Mouse (Mus musculus) MEL-GATA-1-ER (cell line): ENCODE data around the gene Adgre1.

ENCODE experiments used
- DNase-seq: peaks from one replicate; pipeline ENCODE4 v3.0.0-alpha.2; 2012; ENCODE audit warnings: low read depth; ENCODE audit errors: extremely low read depth

The Adgre1 gene

GRCm38 (mm10) chr17:57358441-57358840 lies at the start of gene Adgre1:
Adgre1 (plus strand) TSS chr17:57358691.
- no peak for DNase-seq

GRCm38 (mm10) chr17:57311801-57312200 lies 46.7 kb upstream of the Adgre1 start:
- DNase-seq = no peak

GRCm38 (mm10) chr17:57327615-57328014 lies 30.9 kb upstream of the Adgre1 start:
- DNase-seq = no peak

- no peak for DNase-seq
These were observed 29.5 kb upstream of the Adgre1 start for GRCm38 (mm10) chr17:57328944-57329343.

- no peak for DNase-seq
These were observed 27.5 kb upstream of the Adgre1 start for GRCm38 (mm10) chr17:57330993-57331392.

- no peak for DNase-seq
These were observed 26.2 kb upstream of the Adgre1 start for GRCm38 (mm10) chr17:57332241-57332640.

GRCm38 (mm10) chr17:57334001-57334760 lies 24.3 kb upstream of the Adgre1 start:
- no peak for DNase-seq

- DNase-seq = peak; percentile 60
These were observed 23.7 kb upstream of the Adgre1 start for GRCm38 (mm10) chr17:57334761-57335150.

- peak; percentile 59 for DNase-seq
These were observed 23.3 kb upstream of the Adgre1 start for GRCm38 (mm10) chr17:57335194-57335593.

GRCm38 (mm10) chr17:57335673-57336303 lies 22.7 kb upstream of the Adgre1 start:
- peak; percentile 81 for DNase-seq

GRCm38 (mm10) chr17:57337996-57338395 lies 20.5 kb upstream of the Adgre1 start:
- no peak for DNase-seq

GRCm38 (mm10) chr17:57339298-57339697 lies 19.2 kb upstream of the Adgre1 start:
- DNase-seq = no peak

GRCm38 (mm10) chr17:57341568-57341967 lies 16.9 kb upstream of the Adgre1 start:
- no peak for DNase-seq

GRCm38 (mm10) chr17:57344029-57344707 lies 14.3 kb upstream of the Adgre1 start:
- peak; percentile 63 for DNase-seq

- DNase-seq = peak; percentile 79
These were observed 11.5 kb upstream of the Adgre1 start for GRCm38 (mm10) chr17:57347017-57347416.

- no peak for DNase-seq
These were observed 10.7 kb upstream of the Adgre1 start for GRCm38 (mm10) chr17:57347781-57348180.

GRCm38 (mm10) chr17:57349067-57349466 lies 9.4 kb upstream of the Adgre1 start:
- DNase-seq = no peak

GRCm38 (mm10) chr17:57350212-57350611 lies 8.3 kb upstream of the Adgre1 start:
- no peak for DNase-seq

GRCm38 (mm10) chr17:57351107-57351506 lies 7.4 kb upstream of the Adgre1 start:
- no peak for DNase-seq

- DNase-seq = no peak
These were observed 1.2 kb downstream of the Adgre1 start for GRCm38 (mm10) chr17:57359485-57360241.
